Mouse (Mus musculus): ENCODE measurements at regions not wholly inside any gene's neighbourhood (a gene's known extent, or its start where the extent isn't known, plus 50 kb on each side); places are given as distances from the start of the nearest gene placed in this dataset.

GRCm38 (mm10) chr10:99825881-99826280 lies 66.4 kb upstream of the Csl start:
- H3K36me3 ChIP-seq, result no peaks in the 10 kb centered on the region
- no peak overlapping the region for H3K27ac ChIP-seq
- no peaks in the 10 kb centered on the region for H3K4me1 ChIP-seq (replicated peaks)
- no peak overlapping the region for H3K9ac ChIP-seq
- 83% methylated on average over 4 of the region's 4 CpGs for WGBS
- H3K27me3 ChIP-seq, result no peaks in the 10 kb centered on the region
- no peaks in the 10 kb centered on the region for H3K9me3 ChIP-seq
- no peak for ATAC-seq (ENCODE audit: low FRiP score)
- no peak overlapping the region for H3K4me2 ChIP-seq
- no peak overlapping the region for H3K4me3 ChIP-seq

- Histone ChIP-seq H3K27ac (no peak overlapping the region), H3K4me3 (no peak overlapping the region), H3K36me3 (no peaks in the 10 kb centered on the region), H3K27me3 (no peaks in the 10 kb centered on the region), H3K4me1 (replicated peaks) (no peaks in the 10 kb centered on the region), H3K9me3 (no peaks in the 10 kb centered on the region), H3K9ac (no peak overlapping the region), H3K4me2 (no peak overlapping the region)
- no peak for ATAC-seq (ENCODE audit: low FRiP score)
- WGBS, result 70% methylated on average over 7 of the region's 7 CpGs
These were observed 52.7 kb upstream of the Csl start for GRCm38 (mm10) chr10:99812069-99812650.

GRCm38 (mm10) chr10:99811430-99811829 lies 52.0 kb upstream of the Csl start:
- H3K27ac ChIP-seq, result no peak overlapping the region
- no peak overlapping the region for H3K4me3 ChIP-seq
- WGBS, result 82% methylated on average over 1 of the region's 1 CpGs
- H3K4me2 ChIP-seq, result no peak overlapping the region
- H3K9ac ChIP-seq, result no peak overlapping the region
- no peak for ATAC-seq (ENCODE audit: low FRiP score)
- no peaks in the 10 kb centered on the region for H3K36me3 ChIP-seq
- no peaks in the 10 kb centered on the region for H3K4me1 ChIP-seq (replicated peaks)
- H3K9me3 ChIP-seq, result no peaks in the 10 kb centered on the region
- no peaks in the 10 kb centered on the region for H3K27me3 ChIP-seq
